Mouse (Mus musculus) midbrain, postnatal 0 days (tissue): ENCODE measurements around the gene Olfr631. TPM values are rescaled to one million over a fixed set of nuclear protein-coding genes. Genes with fewer than 3 reads are reported as not detected.

Source experiments
- ATAC-seq: fragments of 200-750 bp; cut with Nextera tagmentation; 2 replicates; pipeline ENCODE4 v1.8.0; 2017; ENCODE audit warnings: moderate number of reproducible peaks, mild to moderate bottlenecking, moderate TSS enrichment, moderate library complexity; ENCODE audit not compliant: low FRiP score
- DNase-seq: peaks from one replicate; pipeline ENCODE4 v3.0.0-alpha.2; 2015; ENCODE audit warnings: low spot score
- H3K27ac ChIP-seq: fragments of 300-500 bp; sonication (generic); 2 replicates; pipeline ENCODE4 v1.5.1; 2014; ENCODE audit warnings: low read depth, mild to moderate bottlenecking, low read length, mixed read lengths
- H3K27me3 ChIP-seq: fragments of 300-500 bp; sonication (generic); 2 replicates; pipeline ENCODE4 v1.6.1; 2014; ENCODE audit warnings: low read length, control low read depth, mixed read lengths; ENCODE audit not compliant: insufficient read depth
- H3K36me3 ChIP-seq: fragments of 300-500 bp; sonication (generic); 2 replicates; pipeline ENCODE4 v1.6.1; 2014; ENCODE audit warnings: low read length, control low read depth, mixed read lengths; ENCODE audit not compliant: insufficient read depth
- H3K4me1 ChIP-seq: fragments of 300-500 bp; sonication (generic); 2 replicates; pipeline ENCODE4 v1.6.1; 2014; ENCODE audit warnings: mild to moderate bottlenecking, control low read depth, antibody characterized with exemption, low read length, mixed read lengths; ENCODE audit not compliant: insufficient read depth
- H3K4me2 ChIP-seq: fragments of 300-500 bp; sonication (generic); 2 replicates; pipeline ENCODE4 v1.6.1; 2014; ENCODE audit warnings: low read depth, mild to moderate bottlenecking, low read length, mixed read lengths; ENCODE audit not compliant: poor library complexity, severe bottlenecking
- H3K4me3 ChIP-seq: fragments of 300-500 bp; sonication (generic); 2 replicates; pipeline ENCODE4 v1.5.1; 2014; ENCODE audit warnings: low read depth, mild to moderate bottlenecking, low read length, moderate library complexity
- H3K9ac ChIP-seq: fragments of 300-500 bp; sonication (generic); replicated peaks from 2 replicates; pipeline ENCODE4 v1.6.1; 2014; ENCODE audit warnings: mild to moderate bottlenecking, low read length, moderate library complexity, mixed read lengths; ENCODE audit not compliant: poor library complexity, severe bottlenecking
- H3K9me3 ChIP-seq: fragments of 300-500 bp; sonication (generic); 2 replicates; pipeline ENCODE4 v1.6.1; 2016; ENCODE audit warnings: low read length, control low read depth
- CTCF ChIP-seq: IDR thresholded peaks from 2 replicates; pipeline ENCODE4 v1.5.1; 2016; ENCODE audit warnings: antibody characterized with exemption, mild to moderate bottlenecking
- WGBS: fragments of 180-500 bp; shearing (Covaris S2); extraction: QIAGEN DNeasy Blood & Tissue Kit; methylation state at CpG from one replicate; pipeline ENCODE4 v1.1.7; 2014; 5-methylcytosine and 5-hydroxymethylcytosine counted together
- polyA plus RNA-seq: library from polyadenylated mRNA; unstranded; fragments of >200 nt; fragmentation: Nextera tagmentation; extraction: Ambion mirVana; gene quantifications from 2 replicates; pipeline ENCODE4 v1.2.1, GENCODE M21; 2015
- total RNA-seq: library from RNA; depleted of rRNA; stranded (reverse); fragments of >200 nt; gene quantifications from 2 replicates; pipeline ENCODE4 v1.2.3, GENCODE M21; 2014; rRNA removed

The Olfr631 gene
- total and polyA plus RNA-seq, 2 experiments from 2014 or later = not detected

DNA sequence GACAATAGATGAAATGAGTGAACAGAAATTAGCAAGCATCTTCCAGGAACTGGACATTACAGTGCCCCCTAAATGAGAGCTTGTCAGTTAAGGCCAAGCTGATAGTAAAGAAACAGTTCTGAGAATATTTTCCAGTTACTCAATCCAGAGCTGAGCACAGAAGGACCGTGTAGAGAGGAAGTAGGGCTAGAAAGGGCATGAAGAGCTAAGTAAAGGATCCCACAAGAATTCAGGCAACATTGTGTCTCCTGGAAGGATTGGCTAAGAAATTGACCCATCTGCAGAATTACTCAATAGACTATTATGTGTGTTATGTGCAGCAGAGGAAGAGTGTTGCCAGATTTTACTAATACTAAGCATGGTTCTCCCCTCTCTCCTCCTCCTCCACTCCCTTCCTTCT, 43.2 kb downstream of the Olfr631 start:
- TF ChIP-seq CTCF = no peak
- ATAC-seq (no peak), DNase-seq (no peak)
- Histone ChIP-seq H3K27ac (no peak overlapping the region), H3K36me3 (no peaks in the 10 kb centered on the region), H3K27me3 (no peaks in the 10 kb centered on the region), H3K4me2 (no peak overlapping the region), H3K9me3 (no peaks in the 10 kb centered on the region), H3K4me1 (no peaks in the 10 kb centered on the region), H3K4me3 (no peak overlapping the region), H3K9ac (no peak overlapping the region)
- WGBS = 38% methylated on average over 1 of the region's 1 CpGs

Other genes with a start within 250 kb of the Olfr631 start
Only the 30 nearest of the 33 such genes appear.
- not detected in 2 replicates for gene Olfr243, start 214.2 kb upstream of the Olfr631 start, total RNA-seq
- gene Olfr243, start 214.2 kb upstream of the Olfr631 start, polyA plus RNA-seq = not detected in 2 replicates
- gene Olfr628, start 198.5 kb upstream of the Olfr631 start, total RNA-seq = not detected in 2 replicates
- gene Olfr628, start 198.5 kb upstream of the Olfr631 start, polyA plus RNA-seq = not detected in 2 replicates
- gene Olfr629, start 183.9 kb upstream of the Olfr631 start, total RNA-seq = not detected in 2 replicates
- not detected in 2 replicates for gene Olfr629, start 183.9 kb upstream of the Olfr631 start, polyA plus RNA-seq
- gene Olfr630, start 171.5 kb upstream of the Olfr631 start, total RNA-seq = not detected in 2 replicates
- not detected in 2 replicates for gene Olfr630, start 171.5 kb upstream of the Olfr631 start, polyA plus RNA-seq
- not detected in 2 replicates for gene Olfr69, start 157.2 kb upstream of the Olfr631 start, total RNA-seq
- gene Olfr69, start 157.2 kb upstream of the Olfr631 start, polyA plus RNA-seq = not detected in 2 replicates
- gene Olfr68, start 149.1 kb upstream of the Olfr631 start, total RNA-seq = not detected in 2 replicates
- gene Olfr68, start 149.1 kb upstream of the Olfr631 start, polyA plus RNA-seq = not detected in 2 replicates
- not detected in 2 replicates for gene Olfr67, start 137.0 kb upstream of the Olfr631 start, total RNA-seq
- not detected in 2 replicates for gene Olfr67, start 137.0 kb upstream of the Olfr631 start, polyA plus RNA-seq
- 140 and 223 TPM in 2 replicates for gene Hbb-bt, start 114.8 kb upstream of the Olfr631 start, total RNA-seq
- gene Hbb-bt, start 114.8 kb upstream of the Olfr631 start, polyA plus RNA-seq = 153 and 165 TPM in 2 replicates
- 1,016 and 1,022 TPM in 2 replicates for gene Hbb-bs, start 100.7 kb upstream of the Olfr631 start, total RNA-seq
- 709 and 771 TPM in 2 replicates for gene Hbb-bs, start 100.7 kb upstream of the Olfr631 start, polyA plus RNA-seq
- not detected in 2 replicates for gene Hbb-bh2, start 88.3 kb upstream of the Olfr631 start, total RNA-seq
- gene Hbb-bh2, start 88.3 kb upstream of the Olfr631 start, polyA plus RNA-seq = not detected in 2 replicates
- gene Hbb-bh1, start 85.7 kb upstream of the Olfr631 start, total RNA-seq = not detected in 2 replicates
- gene Hbb-bh1, start 85.7 kb upstream of the Olfr631 start, polyA plus RNA-seq = not detected in 2 replicates
- 1.0 TPM in 1 of 2 replicates, not detected in the other for gene Hbb-y, start 75.6 kb upstream of the Olfr631 start, total RNA-seq
- gene Hbb-y, start 75.6 kb upstream of the Olfr631 start, polyA plus RNA-seq = 1.1 TPM in 1 of 2 replicates, not detected in the other
- not detected in 2 replicates for gene Olfr66, start 42.6 kb upstream of the Olfr631 start, total RNA-seq
- not detected in 2 replicates for gene Olfr66, start 42.6 kb upstream of the Olfr631 start, polyA plus RNA-seq
- 0.05 TPM in 1 of 2 replicates, not detected in the other for gene Olfr64, start 34.3 kb upstream of the Olfr631 start, total RNA-seq
- not detected in 2 replicates for gene Olfr64, start 34.3 kb upstream of the Olfr631 start, polyA plus RNA-seq
- gene Olfr65, start 25.3 kb upstream of the Olfr631 start, total RNA-seq = not detected in 2 replicates
- not detected in 2 replicates for gene Olfr65, start 25.3 kb upstream of the Olfr631 start, polyA plus RNA-seq
- gene Olfr632, start 5.5 kb downstream of the Olfr631 start, total RNA-seq = not detected in 2 replicates
- not detected in 2 replicates for gene Olfr632, start 5.5 kb downstream of the Olfr631 start, polyA plus RNA-seq
- gene Olfr633, start 15.6 kb downstream of the Olfr631 start, total RNA-seq = not detected in 2 replicates
- not detected in 2 replicates for gene Olfr633, start 15.6 kb downstream of the Olfr631 start, polyA plus RNA-seq
- gene Olfr635, start 42.3 kb downstream of the Olfr631 start, total RNA-seq = not detected in 2 replicates
- 0.01 TPM in 1 of 2 replicates, not detected in the other for gene Olfr635, start 42.3 kb downstream of the Olfr631 start, polyA plus RNA-seq
- gene Olfr638, start 69.9 kb downstream of the Olfr631 start, total RNA-seq = not detected in 2 replicates
- not detected in 2 replicates for gene Olfr638, start 69.9 kb downstream of the Olfr631 start, polyA plus RNA-seq
- 0.14 TPM in 1 of 2 replicates, not detected in the other for gene Olfr639, start 88.5 kb downstream of the Olfr631 start, total RNA-seq
- not detected in 2 replicates for gene Olfr639, start 88.5 kb downstream of the Olfr631 start, polyA plus RNA-seq
- gene Olfr640, start 96.7 kb downstream of the Olfr631 start, total RNA-seq = 0.11 TPM in 1 of 2 replicates, not detected in the other
- gene Olfr640, start 96.7 kb downstream of the Olfr631 start, polyA plus RNA-seq = 0.06 TPM in 1 of 2 replicates, not detected in the other
- not detected in 2 replicates for gene Olfr641, start 106.6 kb downstream of the Olfr631 start, total RNA-seq
- gene Olfr641, start 106.6 kb downstream of the Olfr631 start, polyA plus RNA-seq = not detected in 2 replicates
- gene Olfr642, start 123.8 kb downstream of the Olfr631 start, total RNA-seq = not detected in 2 replicates
- not detected in 2 replicates for gene Olfr642, start 123.8 kb downstream of the Olfr631 start, polyA plus RNA-seq
- not detected in 2 replicates for gene 4930516K23Rik, start 132.6 kb downstream of the Olfr631 start, total RNA-seq
- gene 4930516K23Rik, start 132.6 kb downstream of the Olfr631 start, polyA plus RNA-seq = not detected in 2 replicates
- gene Olfr644, start 143.0 kb downstream of the Olfr631 start, total RNA-seq = not detected in 2 replicates
- not detected in 2 replicates for gene Olfr644, start 143.0 kb downstream of the Olfr631 start, polyA plus RNA-seq
- not detected in 2 replicates for gene Olfr645, start 156.6 kb downstream of the Olfr631 start, total RNA-seq
- not detected in 2 replicates for gene Olfr645, start 156.6 kb downstream of the Olfr631 start, polyA plus RNA-seq
- gene Olfr646, start 176.0 kb downstream of the Olfr631 start, total RNA-seq = not detected in 2 replicates
- gene Olfr646, start 176.0 kb downstream of the Olfr631 start, polyA plus RNA-seq = not detected in 2 replicates
- gene Ubqln5, start 201.0 kb downstream of the Olfr631 start, total RNA-seq = not detected in 2 replicates
- gene Ubqln5, start 201.0 kb downstream of the Olfr631 start, polyA plus RNA-seq = not detected in 2 replicates
- gene Olfr643, start 208.6 kb downstream of the Olfr631 start, total RNA-seq = not detected in 2 replicates
- not detected in 2 replicates for gene Olfr643, start 208.6 kb downstream of the Olfr631 start, polyA plus RNA-seq
- not detected in 2 replicates for gene Ubqln3, start 214.5 kb downstream of the Olfr631 start, total RNA-seq
- not detected in 2 replicates for gene Ubqln3, start 214.5 kb downstream of the Olfr631 start, polyA plus RNA-seq